Mouse (Mus musculus) midbrain, embryonic 14.5 days (tissue): ENCODE data around the gene Frmd4a. TPM values are rescaled to one million over a fixed set of nuclear protein-coding genes. Genes with fewer than 3 reads are reported as not detected.

Experiments used
- ATAC-seq: fragments of 200-750 bp; cut with Nextera tagmentation; 2 replicates; pipeline ENCODE4 v1.8.0; 2017; ENCODE audit warnings: moderate number of reproducible peaks, moderate library complexity; ENCODE audit not compliant: low FRiP score, low TSS enrichment
- DNase-seq: peaks from one replicate; pipeline ENCODE4 v3.0.0-alpha.2; 2015
- H3K27ac ChIP-seq: fragments of 300-500 bp; sonication (generic); replicated peaks from 2 replicates; pipeline ENCODE4 v1.5.1; 2014; ENCODE audit warnings: mild to moderate bottlenecking, low read depth, low read length, moderate library complexity
- H3K27me3 ChIP-seq: fragments of 300-500 bp; sonication (generic); 2 replicates; pipeline ENCODE4 v1.6.1; 2014; ENCODE audit warnings: low read length, control low read depth, mixed read lengths; ENCODE audit not compliant: control insufficient read depth, insufficient read depth
- H3K36me3 ChIP-seq: fragments of 300-500 bp; sonication (generic); 2 replicates; pipeline ENCODE4 v1.6.1; 2014; ENCODE audit warnings: low read length, control low read depth; ENCODE audit not compliant: control insufficient read depth, insufficient read depth
- H3K4me1 ChIP-seq: fragments of 300-500 bp; sonication (generic); 2 replicates; pipeline ENCODE4 v1.6.1; 2014; ENCODE audit warnings: mild to moderate bottlenecking, antibody characterized with exemption, low read length, control low read depth; ENCODE audit not compliant: control insufficient read depth, insufficient read depth
- H3K4me2 ChIP-seq: fragments of 300-500 bp; sonication (generic); 2 replicates; pipeline ENCODE4 v1.6.1; 2014; ENCODE audit warnings: mild to moderate bottlenecking, low read length, moderate library complexity
- H3K4me3 ChIP-seq: fragments of 300-500 bp; sonication (generic); replicated peaks from 2 replicates; pipeline ENCODE4 v1.5.1; 2014; ENCODE audit warnings: low read depth, low read length
- H3K9ac ChIP-seq: fragments of 300-500 bp; sonication (generic); replicated peaks from 2 replicates; pipeline ENCODE4 v1.6.1; 2014; ENCODE audit warnings: mild to moderate bottlenecking, low read length, moderate library complexity
- H3K9me3 ChIP-seq: fragments of 300-500 bp; sonication (generic); 2 replicates; pipeline ENCODE4 v1.6.1; 2016; ENCODE audit warnings: low read length, control low read depth, mixed read lengths; ENCODE audit not compliant: control insufficient read depth
- WGBS: fragments of 180-500 bp; shearing (Covaris S2); extraction: QIAGEN DNeasy Blood & Tissue Kit; methylation state at CpG from one replicate; pipeline ENCODE4 v1.1.7; 2014; 5-methylcytosine and 5-hydroxymethylcytosine counted together
- polyA plus RNA-seq: library from polyadenylated mRNA; unstranded; fragments of >200 nt; fragmentation: Nextera tagmentation; extraction: Ambion mirVana; gene quantifications from 2 replicates; pipeline ENCODE4 v1.2.1, GENCODE M21; 2014

Frmd4a gene
- polyA plus RNA-seq, 1 experiment from 2014 or later: 68.4 TPM

- 92% methylated on average over 7 of the region's 7 CpGs for WGBS
These were observed 558.5 kb downstream of the Frmd4a start for GRCm38 (mm10) chr2:4575975-4576374.

GRCm38 (mm10) chr2:4578291-4578690 is 560.8 kb downstream of the Frmd4a start:
- ATAC-seq (no peak), DNase-seq (no peak)
- Histone ChIP-seq H3K36me3 (peaks cover 57% of the 10 kb centered on the region), H3K4me2 (no peak overlapping the region), H3K9me3 (no peaks in the 10 kb centered on the region), H3K4me3 (no peak overlapping the region), H3K9ac (no peak overlapping the region), H3K27me3 (no peaks in the 10 kb centered on the region), H3K4me1 (no peaks in the 10 kb centered on the region), H3K27ac (no peak overlapping the region; the same call in 1 of the 2 replicates)
- 92% methylated on average over 5 of the region's 5 CpGs for WGBS

More at GRCm38 (mm10) chr2:4575975-4576374, 558.5 kb downstream of the Frmd4a start:
- no peaks in the 10 kb centered on the region for H3K4me1 ChIP-seq
- H3K27ac ChIP-seq: no peak overlapping the region
- no peaks in the 10 kb centered on the region for H3K9me3 ChIP-seq
- DNase-seq (no peak), ATAC-seq (no peak)
- peaks cover 64% of the 10 kb centered on the region for H3K36me3 ChIP-seq
- no peaks in the 10 kb centered on the region for H3K27me3 ChIP-seq
- no peak overlapping the region for H3K4me2 ChIP-seq
- H3K4me3 ChIP-seq: no peak overlapping the region
- no peak overlapping the region for H3K9ac ChIP-seq

- H3K36me3 ChIP-seq: peaks cover 45% of the 10 kb centered on the region
- no peak for ATAC-seq
- 87% methylated on average over 8 of the region's 8 CpGs for WGBS
- H3K9me3 ChIP-seq: no peaks in the 10 kb centered on the region
- 0 out of 2 replicates have a peak overlapping the region, but pooled peaks have one; percentile 26 for H3K27ac ChIP-seq
- H3K4me1 ChIP-seq: no peaks in the 10 kb centered on the region
- no peak overlapping the region for H3K9ac ChIP-seq
- no peak for DNase-seq
- H3K4me3 ChIP-seq: no peak overlapping the region
- H3K27me3 ChIP-seq: no peaks in the 10 kb centered on the region
- no peak overlapping the region for H3K4me2 ChIP-seq
These were observed 562.0 kb downstream of the Frmd4a start for GRCm38 (mm10) chr2:4579357-4580068.

- DNase-seq: no peak
- Histone ChIP-seq H3K4me2 (no peak overlapping the region), H3K27ac (no peak overlapping the region), H3K4me3 (no peak overlapping the region), H3K9me3 (no peaks in the 10 kb centered on the region), H3K27me3 (no peaks in the 10 kb centered on the region), H3K36me3 (peaks cover 33% of the 10 kb centered on the region), H3K9ac (no peak overlapping the region), H3K4me1 (no peaks in the 10 kb centered on the region)
- ATAC-seq: no peak
- WGBS: 79% methylated on average over 6 of the region's 6 CpGs
These were observed 563.1 kb downstream of the Frmd4a start for GRCm38 (mm10) chr2:4580666-4581065.

GRCm38 (mm10) chr2:4582930-4583329 is 565.4 kb downstream of the Frmd4a start:
- Histone ChIP-seq H3K36me3 (peaks cover 41% of the 10 kb centered on the region), H3K27ac (no peak overlapping the region), H3K4me2 (no peak overlapping the region), H3K27me3 (no peaks in the 10 kb centered on the region), H3K9me3 (no peaks in the 10 kb centered on the region), H3K4me1 (no peaks in the 10 kb centered on the region), H3K4me3 (no peak overlapping the region), H3K9ac (no peak overlapping the region)
- DNase-seq (no peak), ATAC-seq (no peak)
- 92% methylated on average over 2 of the region's 2 CpGs for WGBS

GRCm38 (mm10) chr2:4584252-4584651 is 566.7 kb downstream of the Frmd4a start:
- H3K4me3 ChIP-seq: no peak overlapping the region
- H3K27me3 ChIP-seq: no peaks in the 10 kb centered on the region
- peaks cover 46% of the 10 kb centered on the region for H3K36me3 ChIP-seq
- no peaks in the 10 kb centered on the region for H3K4me1 ChIP-seq
- no peak overlapping the region for H3K27ac ChIP-seq
- 82% methylated on average over 5 of the region's 5 CpGs for WGBS
- ATAC-seq (no peak), DNase-seq (no peak)
- no peaks in the 10 kb centered on the region for H3K9me3 ChIP-seq
- no peak overlapping the region for H3K9ac ChIP-seq
- H3K4me2 ChIP-seq: no peak overlapping the region

GRCm38 (mm10) chr2:4586245-4586644 is 568.7 kb downstream of the Frmd4a start:
- Histone ChIP-seq H3K4me2 (no peak overlapping the region), H3K9ac (no peak overlapping the region), H3K27ac (no peak overlapping the region), H3K36me3 (peaks cover 56% of the 10 kb centered on the region), H3K4me3 (no peak overlapping the region), H3K4me1 (no peaks in the 10 kb centered on the region), H3K9me3 (no peaks in the 10 kb centered on the region), H3K27me3 (no peaks in the 10 kb centered on the region)
- DNase-seq (no peak), ATAC-seq (no peak)
- WGBS: 72% methylated on average over 11 of the region's 11 CpGs

- H3K27me3 ChIP-seq: no peaks in the 10 kb centered on the region
- no peak overlapping the region for H3K9ac ChIP-seq
- no peaks in the 10 kb centered on the region for H3K4me1 ChIP-seq
- no peak overlapping the region for H3K27ac ChIP-seq
- no peak overlapping the region for H3K4me2 ChIP-seq
- H3K4me3 ChIP-seq: no peak overlapping the region
- ATAC-seq (no peak; the same call in 1 of the 2 replicates), DNase-seq (peak; percentile 26)
- peaks cover 65% of the 10 kb centered on the region for H3K36me3 ChIP-seq
- no peaks in the 10 kb centered on the region for H3K9me3 ChIP-seq
- WGBS: 70% methylated on average over 13 of the region's 13 CpGs
These were observed 570.3 kb downstream of the Frmd4a start for GRCm38 (mm10) chr2:4587685-4588409.

- Histone ChIP-seq H3K9ac (no peak overlapping the region), H3K27me3 (no peaks in the 10 kb centered on the region), H3K4me2 (no peak overlapping the region), H3K9me3 (no peaks in the 10 kb centered on the region), H3K36me3 (peaks cover 93% of the 10 kb centered on the region), H3K27ac (no peak overlapping the region), H3K4me3 (no peak overlapping the region), H3K4me1 (no peaks in the 10 kb centered on the region)
- no peak for DNase-seq
- no peak for ATAC-seq
- WGBS: 87% methylated on average over 3 of the region's 3 CpGs
These were observed 574.1 kb downstream of the Frmd4a start for GRCm38 (mm10) chr2:4591647-4592046.
